12 mouse cellular contexts compared by ENCODE assay signal in the genomic region with DNA sequence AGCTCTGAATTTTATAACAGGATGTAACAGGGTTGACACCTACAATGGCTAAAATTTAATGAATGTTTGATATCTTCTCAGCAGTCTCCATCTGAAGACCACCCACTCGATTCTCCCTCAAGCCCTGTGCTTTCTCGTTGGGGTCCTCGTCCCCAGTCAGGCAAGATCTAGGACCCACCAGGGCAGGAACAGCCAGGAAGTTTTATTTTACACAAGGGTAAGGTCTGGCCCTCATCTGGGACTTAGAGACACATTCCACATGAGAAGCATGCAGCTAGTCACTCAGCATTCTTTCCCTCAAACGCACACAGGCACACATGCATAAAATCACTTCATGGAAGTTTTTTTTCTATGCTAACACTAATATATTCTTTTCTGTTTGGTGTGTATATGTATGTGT. TPM values are rescaled to one million over a fixed set of nuclear protein-coding genes. Genes with fewer than 3 reads are reported as not detected.
DNase-seq lines count a peak whose midpoint lies in the region; ATAC-seq lines count a peak whose summit lies in the region.
"Had no signal": no experiment of that assay in that cellular context is flagged by ENCODE, and none has a peak within 500 bp of the region (broad histone marks: within the 10 kb centered on the region; RNA-seq: fewer than 3 reads in every experiment).

No protein-coding gene starts in this region.

- 25% methylated on average over 4 of the region's 4 CpGs for WGBS in heart, embryonic 15.5 days
- WGBS in lung, embryonic 16.5 days: 16% methylated on average over 4 of the region's 4 CpGs
- 17% methylated on average over 4 of the region's 4 CpGs for WGBS in intestine, embryonic 15.5 days
- WGBS in stomach, embryonic 14.5 days: 23% methylated on average over 4 of the region's 4 CpGs

- no peaks in the 10 kb centered on the region for H3K27me3 ChIP-seq in heart, embryonic 15.5 days
- no peaks in the 10 kb centered on the region for H3K27me3 ChIP-seq in lung, embryonic 16.5 days (ENCODE audit: control insufficient read depth, insufficient read depth, low read depth, low read length)
- H3K27me3 ChIP-seq in intestine, embryonic 15.5 days (replicated peaks): no peaks in the 10 kb centered on the region
- H3K27me3 ChIP-seq in stomach, embryonic 14.5 days (ENCODE audit: control insufficient read depth, insufficient read depth, low read length): no peaks in the 10 kb centered on the region
- H3K27me3 ChIP-seq: CH12.LX; midbrain, embryonic 12.5 days had no signal

- ATAC-seq in heart, embryonic 15.5 days (replicated peaks; ENCODE audit: insufficient number of reproducible peaks, insufficient read depth, low FRiP score, low read depth): no peak
- ATAC-seq in lung, embryonic 16.5 days (ENCODE audit: low read depth): no peak
- ATAC-seq in intestine, embryonic 15.5 days: no peak
- ATAC-seq in stomach, embryonic 14.5 days (ENCODE audit: insufficient number of reproducible peaks, insufficient read depth, low FRiP score, low read depth): no peak

- H3K9ac ChIP-seq in heart, embryonic 15.5 days: no peak overlapping the region
- peak overlapping the region; percentile 31; the same call in 1 of the 2 replicates for H3K9ac ChIP-seq in lung, embryonic 16.5 days (ENCODE audit: low read length)
- no peak overlapping the region for H3K9ac ChIP-seq in intestine, embryonic 15.5 days
- no peak overlapping the region for H3K9ac ChIP-seq in stomach, embryonic 14.5 days (replicated peaks; ENCODE audit: low read depth, low read length)
- H3K9ac ChIP-seq: midbrain, embryonic 12.5 days had no signal

- H3K4me1 ChIP-seq in heart, embryonic 15.5 days (replicated peaks): peaks cover 84% of the 10 kb centered on the region
- H3K4me1 ChIP-seq in lung, embryonic 16.5 days (replicated peaks; ENCODE audit: control insufficient read depth, insufficient read depth, low read length): peaks cover 57% of the 10 kb centered on the region
- peaks cover 68% of the 10 kb centered on the region for H3K4me1 ChIP-seq in intestine, embryonic 15.5 days (replicated peaks)
- H3K4me1 ChIP-seq in stomach, embryonic 14.5 days (ENCODE audit: control insufficient read depth, insufficient read depth, low read length): peaks cover 55% of the 10 kb centered on the region

- no peak overlapping the region for H3K4me3 ChIP-seq in heart, embryonic 15.5 days
- no peak overlapping the region for H3K4me3 ChIP-seq in lung, embryonic 16.5 days (ENCODE audit: low read length)
- H3K4me3 ChIP-seq in intestine, embryonic 15.5 days (replicated peaks): no peak overlapping the region
- H3K4me3 ChIP-seq in stomach, embryonic 14.5 days (ENCODE audit: low read depth, low read length): no peak overlapping the region
- H3K4me3 ChIP-seq: layer of hippocampus, adult 2 months; midbrain, embryonic 12.5 days had no signal

- peak overlapping the region; percentile 77 for H3K27ac ChIP-seq in heart, embryonic 15.5 days
- H3K27ac ChIP-seq in lung, embryonic 16.5 days (ENCODE audit: low read length): peak overlapping the region; percentile 78
- peak overlapping the region; percentile 42 for H3K27ac ChIP-seq in intestine, embryonic 15.5 days
- peak overlapping the region; percentile 23; the same call in 1 of the 2 replicates for H3K27ac ChIP-seq in stomach, embryonic 14.5 days (ENCODE audit: low read length)
- H3K27ac ChIP-seq: layer of hippocampus, adult 2 months; midbrain, embryonic 12.5 days had no signal

- DNase-seq in heart, postnatal 14 days: no peak
- DNase-seq in lung, postnatal 14 days: no peak
- no peak for DNase-seq in thymus, postnatal 4 days
- no peak for DNase-seq in MN1 (ENCODE audit: low spot score)
- DNase-seq: adrenal gland, postnatal 10 days had no signal

- H3K9me3 ChIP-seq in heart, embryonic 15.5 days (replicated peaks): no peaks in the 10 kb centered on the region
- no peaks in the 10 kb centered on the region for H3K9me3 ChIP-seq in lung, embryonic 16.5 days (ENCODE audit: control insufficient read depth, low read length)
- H3K9me3 ChIP-seq in intestine, embryonic 15.5 days: no peaks in the 10 kb centered on the region
- H3K9me3 ChIP-seq in stomach, embryonic 14.5 days (ENCODE audit: control insufficient read depth, low read depth, low read length): no peaks in the 10 kb centered on the region
- H3K9me3 ChIP-seq: midbrain, embryonic 12.5 days had no signal

- no peak overlapping the region for H3K4me2 ChIP-seq in heart, embryonic 15.5 days
- H3K4me2 ChIP-seq in lung, embryonic 16.5 days (ENCODE audit: low read depth, low read length): 0 out of 2 replicates have a peak overlapping the region, but pooled peaks have one; percentile 4
- H3K4me2 ChIP-seq in intestine, embryonic 15.5 days (replicated peaks): no peak overlapping the region
- no peak overlapping the region for H3K4me2 ChIP-seq in stomach, embryonic 14.5 days (replicated peaks; ENCODE audit: low read depth, low read length)
- H3K4me2 ChIP-seq: midbrain, embryonic 12.5 days had no signal

- H3K36me3 ChIP-seq in heart, embryonic 15.5 days: no peaks in the 10 kb centered on the region
- no peaks in the 10 kb centered on the region for H3K36me3 ChIP-seq in lung, embryonic 16.5 days (ENCODE audit: control insufficient read depth, insufficient read depth, low read length)
- no peaks in the 10 kb centered on the region for H3K36me3 ChIP-seq in intestine, embryonic 15.5 days
- no peaks in the 10 kb centered on the region for H3K36me3 ChIP-seq in stomach, embryonic 14.5 days (ENCODE audit: control insufficient read depth, insufficient read depth, low read length)
- H3K36me3 ChIP-seq: midbrain, embryonic 12.5 days had no signal

- intact Hi-C loops in heart, postnatal 14 days (cut with DNase I): no loop called here

RNA-seq across cellular contexts. Expression of gene Rassf3, which starts 39.5 kb away (rescaled TPM):
- polyA plus RNA-seq in heart, embryonic 15.5 days (2015; fragmentation: Nextera tagmentation; extraction: Ambion mirVana): 20.9 and 22.2 TPM in 2 replicates
- total RNA-seq in heart, postnatal 14 days (2021): 100 to 1,000 TPM; 120 to 125 TPM
- 19.7 and 20.7 TPM in 2 replicates for polyA plus RNA-seq in lung, embryonic 16.5 days (2015; fragmentation: Nextera tagmentation; extraction: Ambion mirVana)
- polyA plus RNA-seq in intestine, embryonic 15.5 days (2015; fragmentation: Nextera tagmentation; extraction: Ambion mirVana): 23.5 and 26.0 TPM in 2 replicates
- 19.4 and 20.7 TPM in 2 replicates for polyA plus RNA-seq in stomach, embryonic 14.5 days (2014; fragmentation: Nextera tagmentation; extraction: Ambion mirVana)

Comparison
In these comparisons a context has a peak if more than half of its experiments do, and no peak if none do; other contexts are left out.
1. H3K27ac ChIP-seq: peak in every context shown above with its lines; median percentile 78 in lung, embryonic 16.5 days; 77 in heart, embryonic 15.5 days; 42 in intestine, embryonic 15.5 days; 23 in stomach, embryonic 14.5 days.